7 mouse cellular contexts compared by ENCODE assay signal in the genomic region with DNA sequence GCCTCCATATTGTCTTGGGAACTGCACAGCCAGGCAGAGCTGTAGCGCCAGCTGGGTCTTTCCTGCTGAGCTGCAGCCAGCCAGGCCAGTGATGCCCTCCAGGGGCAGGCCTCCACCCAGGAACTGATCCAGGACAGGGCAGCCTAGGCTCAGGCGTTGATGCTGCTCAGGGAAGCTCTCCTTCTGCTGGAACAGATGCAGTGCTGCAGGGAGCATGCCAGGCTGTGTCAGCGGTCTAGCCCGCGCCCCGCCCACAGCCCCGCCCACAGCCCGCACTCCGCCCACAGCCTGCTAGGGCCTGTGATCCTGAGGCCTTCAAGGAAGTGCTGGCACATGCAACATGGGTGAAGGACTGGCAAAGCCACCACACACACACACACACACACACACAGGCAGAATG. TPM values are rescaled to one million over a fixed set of nuclear protein-coding genes. Genes with fewer than 3 reads are reported as not detected.
DNase-seq lines count a peak whose midpoint lies in the region; ATAC-seq lines count a peak whose summit lies in the region.

No protein-coding gene starts in this region.

- no peak overlapping the region for H3K4me3 ChIP-seq in embryonic facial prominence, embryonic 11.5 days (ENCODE audit: low read depth, low read length)
- H3K4me3 ChIP-seq in limb, embryonic 12.5 days (replicated peaks) = no peak overlapping the region
- H3K4me3 ChIP-seq in midbrain, embryonic 14.5 days (replicated peaks; ENCODE audit: low read depth, low read length) = no peak overlapping the region

- H3K9me3 ChIP-seq in embryonic facial prominence, embryonic 11.5 days (replicated peaks; ENCODE audit: control insufficient read depth, low read length) = no peaks in the 10 kb centered on the region
- H3K9me3 ChIP-seq in limb, embryonic 12.5 days = no peaks in the 10 kb centered on the region
- no peaks in the 10 kb centered on the region for H3K9me3 ChIP-seq in midbrain, embryonic 14.5 days (ENCODE audit: control insufficient read depth, low read length)

- H3K4me2 ChIP-seq in embryonic facial prominence, embryonic 11.5 days (ENCODE audit: low read depth, low read length) = no peak overlapping the region
- H3K4me2 ChIP-seq in limb, embryonic 12.5 days = peak overlapping the region; percentile 13
- no peak overlapping the region for H3K4me2 ChIP-seq in midbrain, embryonic 14.5 days (ENCODE audit: low read length)

- ATAC-seq in embryonic facial prominence, embryonic 11.5 days (replicated peaks; ENCODE audit: insufficient number of reproducible peaks, low FRiP score, low TSS enrichment, low read depth) = 0 out of 2 replicates have a peak, but pooled peaks have one; percentile 9
- peak; percentile 7; the same call in 1 of the 2 replicates for ATAC-seq in limb, embryonic 12.5 days (ENCODE audit: insufficient number of reproducible peaks, insufficient read depth, low FRiP score, low TSS enrichment, low read depth)
- ATAC-seq in midbrain, embryonic 14.5 days (ENCODE audit: low FRiP score, low TSS enrichment) = no peak

- H3K9ac ChIP-seq in embryonic facial prominence, embryonic 11.5 days (replicated peaks; ENCODE audit: low read length) = 0 out of 2 replicates have a peak overlapping the region, but pooled peaks have one; percentile 13
- peak overlapping the region; percentile 23; the same call in 1 of the 2 replicates for H3K9ac ChIP-seq in limb, embryonic 12.5 days (replicated peaks)
- H3K9ac ChIP-seq in midbrain, embryonic 14.5 days (replicated peaks; ENCODE audit: low read length) = no peak overlapping the region; the same call in 1 of the 2 replicates

- H3K4me1 ChIP-seq in embryonic facial prominence, embryonic 11.5 days (ENCODE audit: control insufficient read depth, insufficient read depth, low read length) = no peaks in the 10 kb centered on the region
- H3K4me1 ChIP-seq in limb, embryonic 12.5 days (replicated peaks) = peaks cover 28% of the 10 kb centered on the region
- peaks cover 10% of the 10 kb centered on the region for H3K4me1 ChIP-seq in midbrain, embryonic 14.5 days (ENCODE audit: control insufficient read depth, insufficient read depth, low read length)

- H3K27ac ChIP-seq in embryonic facial prominence, embryonic 11.5 days (replicated peaks; ENCODE audit: low read depth, low read length) = no peak overlapping the region
- peak overlapping the region; percentile 25; the same call in 1 of the 2 replicates for H3K27ac ChIP-seq in limb, embryonic 12.5 days
- peak overlapping the region; percentile 68 for H3K27ac ChIP-seq in midbrain, embryonic 14.5 days (replicated peaks; ENCODE audit: low read depth, low read length)

- 4% methylated on average over 9 of the region's 9 CpGs for WGBS in embryonic facial prominence, embryonic 11.5 days
- 4% methylated on average over 7 of the region's 9 CpGs for WGBS in limb, embryonic 12.5 days
- WGBS in midbrain, embryonic 14.5 days = 0% methylated on average over 9 of the region's 9 CpGs

- H3K27me3 ChIP-seq in embryonic facial prominence, embryonic 11.5 days (ENCODE audit: control insufficient read depth, insufficient read depth, low read length) = no peaks in the 10 kb centered on the region
- H3K27me3 ChIP-seq in limb, embryonic 12.5 days = no peaks in the 10 kb centered on the region
- H3K27me3 ChIP-seq in midbrain, embryonic 14.5 days (ENCODE audit: control insufficient read depth, insufficient read depth, low read length) = no peaks in the 10 kb centered on the region

- H3K36me3 ChIP-seq in embryonic facial prominence, embryonic 11.5 days (replicated peaks; ENCODE audit: control insufficient read depth, insufficient read depth, low read depth, low read length) = peaks cover 2% of the 10 kb centered on the region
- peaks cover 62% of the 10 kb centered on the region for H3K36me3 ChIP-seq in limb, embryonic 12.5 days
- peaks cover 30% of the 10 kb centered on the region for H3K36me3 ChIP-seq in midbrain, embryonic 14.5 days (ENCODE audit: control insufficient read depth, insufficient read depth, low read length)

- DNase-seq in adrenal gland, postnatal 36 days = peak; percentile 83 to 89
- peak; percentile 74 for DNase-seq in embryonic facial prominence, embryonic 11.5 days (ENCODE audit: low spot score)
- DNase-seq in heart, adult 11 months = peak; percentile 98
- DNase-seq in kidney, adult 11 months = peak; percentile 83
- peak; percentile 72 for DNase-seq in midbrain, embryonic 14.5 days
- DNase-seq in spleen, adult 18-20 months = peak; percentile 36 to 51

RNA-seq across cellular contexts. Expression of a gene that starts 3.9 kb away (rescaled TPM):
- total RNA-seq in adrenal gland, postnatal 36 days (2021) = 10 to 100 TPM; 14.9 to 18.6 TPM
- 12.7 and 15.9 TPM in 2 replicates for polyA plus RNA-seq in embryonic facial prominence, embryonic 11.5 days (2014; fragmentation: Nextera tagmentation; extraction: Ambion mirVana)
- 8.0 and 10.2 TPM in 2 replicates for polyA plus RNA-seq in limb, embryonic 12.5 days (2016; fragmentation: Nextera tagmentation; extraction: Ambion mirVana)
- 2.3 and 3.2 TPM in 2 replicates for polyA plus RNA-seq in midbrain, embryonic 14.5 days (2014; fragmentation: Nextera tagmentation; extraction: Ambion mirVana)

RNA-seq across cellular contexts. Expression of a gene that starts 4.2 kb away (rescaled TPM):
- total RNA-seq in adrenal gland, postnatal 36 days (2021) = 100 to 1,000 TPM in 1 of 2 experiments, 10 to 100 TPM in 1; 96.9 to 101 TPM
- 70.7 and 73.1 TPM in 2 replicates for polyA plus RNA-seq in embryonic facial prominence, embryonic 11.5 days (2014; fragmentation: Nextera tagmentation; extraction: Ambion mirVana)
- 86.0 and 88.6 TPM in 2 replicates for polyA plus RNA-seq in limb, embryonic 12.5 days (2016; fragmentation: Nextera tagmentation; extraction: Ambion mirVana)
- 29.7 and 33.7 TPM in 2 replicates for polyA plus RNA-seq in midbrain, embryonic 14.5 days (2014; fragmentation: Nextera tagmentation; extraction: Ambion mirVana)

RNA-seq across cellular contexts. Expression of a gene that starts 51.1 kb away (rescaled TPM):
- total RNA-seq in adrenal gland, postnatal 36 days (2021) = 100 to 1,000 TPM in 1 of 2 experiments, 10 to 100 TPM in 1; 94.0 to 130 TPM
- 132 and 143 TPM in 2 replicates for polyA plus RNA-seq in embryonic facial prominence, embryonic 11.5 days (2014; fragmentation: Nextera tagmentation; extraction: Ambion mirVana)
- 114 and 121 TPM in 2 replicates for polyA plus RNA-seq in limb, embryonic 12.5 days (2016; fragmentation: Nextera tagmentation; extraction: Ambion mirVana)
- polyA plus RNA-seq in midbrain, embryonic 14.5 days (2014; fragmentation: Nextera tagmentation; extraction: Ambion mirVana) = 621 and 628 TPM in 2 replicates

Comparison
In these comparisons a context has a peak if more than half of its experiments do, and no peak if none do; other contexts are left out.
1. DNase-seq: peak in every context shown above with its lines; median percentile 98 in heart, adult 11 months; 86 in adrenal gland, postnatal 36 days; 83 in kidney, adult 11 months; 74 in embryonic facial prominence, embryonic 11.5 days; 72 in midbrain, embryonic 14.5 days; 44 in spleen, adult 18-20 months.